Mouse (Mus musculus) lung, embryonic 16.5 days (tissue): ENCODE measurements around the gene Muc13. TPM values are rescaled to one million over a fixed set of nuclear protein-coding genes. Genes with fewer than 3 reads are reported as not detected.

Experiments used
- ATAC-seq: fragments of 200-750 bp; cut with Nextera tagmentation; 2 replicates; pipeline ENCODE4 v1.8.0; 2017; ENCODE audit warnings: low read depth, mild to moderate bottlenecking, moderate library complexity
- H3K27ac ChIP-seq: fragments of 300-500 bp; sonication (generic); 2 replicates; pipeline ENCODE4 v1.5.1; 2014; ENCODE audit warnings: mild to moderate bottlenecking, control low read depth, low read length
- H3K27me3 ChIP-seq: fragments of 300-500 bp; sonication (generic); 2 replicates; pipeline ENCODE4 v1.6.1; 2014; ENCODE audit warnings: low read depth, low read length, mixed read lengths; ENCODE audit not compliant: control insufficient read depth, insufficient read depth
- H3K36me3 ChIP-seq: fragments of 300-500 bp; sonication (generic); 2 replicates; pipeline ENCODE4 v1.6.1; 2014; ENCODE audit warnings: low read length; ENCODE audit not compliant: control insufficient read depth, insufficient read depth
- H3K4me1 ChIP-seq: fragments of 300-500 bp; sonication (generic); replicated peaks from 2 replicates; pipeline ENCODE4 v1.6.1; 2014; ENCODE audit warnings: low read length, mixed read lengths; ENCODE audit not compliant: control insufficient read depth, insufficient read depth
- H3K4me2 ChIP-seq: fragments of 300-500 bp; sonication (generic); 2 replicates; pipeline ENCODE4 v1.6.1; 2014; ENCODE audit warnings: low read depth, low read length, control low read depth
- H3K4me3 ChIP-seq: fragments of 300-500 bp; sonication (generic); 2 replicates; pipeline ENCODE4 v1.5.1; 2014; ENCODE audit warnings: mild to moderate bottlenecking, low read length, control low read depth
- H3K9ac ChIP-seq: fragments of 300-500 bp; sonication (generic); 2 replicates; pipeline ENCODE4 v1.6.1; 2014; ENCODE audit warnings: low read length, control low read depth
- H3K9me3 ChIP-seq: fragments of 300-500 bp; sonication (generic); 2 replicates; pipeline ENCODE4 v1.6.1; 2016; ENCODE audit warnings: low read length; ENCODE audit not compliant: control insufficient read depth
- WGBS: fragments of 180-500 bp; shearing (Covaris S2); extraction: QIAGEN DNeasy Blood & Tissue Kit; methylation state at CpG from one replicate; pipeline ENCODE4 v1.1.7; 2014; 5-methylcytosine and 5-hydroxymethylcytosine counted together
- polyA plus RNA-seq: library from polyadenylated mRNA; unstranded; fragments of >200 nt; fragmentation: Nextera tagmentation; extraction: Ambion mirVana; gene quantifications from 2 replicates; pipeline ENCODE4 v1.2.1, GENCODE M21; 2015

The Muc13 gene
- polyA plus RNA-seq, 1 experiment from 2014 or later = 0.05 TPM

- WGBS = 4% methylated on average over 18 of the region's 18 CpGs
- H3K27ac ChIP-seq = no peak overlapping the region
- peaks cover 3% of the 10 kb centered on the region; the same call in 1 of the 2 replicates for H3K27me3 ChIP-seq
- H3K36me3 ChIP-seq = no peaks in the 10 kb centered on the region
- H3K4me1 ChIP-seq = peaks cover 25% of the 10 kb centered on the region
- H3K9me3 ChIP-seq = no peaks in the 10 kb centered on the region
- H3K4me2 ChIP-seq = peak overlapping the region; percentile 94
- no peak for ATAC-seq
- H3K4me3 ChIP-seq = peak overlapping the region; percentile 94
- peak overlapping the region; percentile 83 for H3K9ac ChIP-seq
These were observed 36.8 kb downstream of the Muc13 start for GRCm38 (mm10) chr16:33830512-33831105.

- peaks cover 3% of the 10 kb centered on the region; the same call in 1 of the 2 replicates for H3K27me3 ChIP-seq
- peaks cover 29% of the 10 kb centered on the region for H3K4me1 ChIP-seq
- H3K9ac ChIP-seq = no peak overlapping the region
- no peaks in the 10 kb centered on the region for H3K36me3 ChIP-seq
- 0 out of 2 replicates have a peak overlapping the region, but pooled peaks have one; percentile 47 for H3K27ac ChIP-seq
- 62% methylated on average over 6 of the region's 6 CpGs for WGBS
- no peak for ATAC-seq
- H3K9me3 ChIP-seq = no peaks in the 10 kb centered on the region
- peak overlapping the region; percentile 58 for H3K4me2 ChIP-seq
- H3K4me3 ChIP-seq = no peak overlapping the region
These were observed 38.2 kb downstream of the Muc13 start for GRCm38 (mm10) chr16:33832057-33832456.

- 0 out of 2 replicates have a peak, but pooled peaks have one; percentile 5 for ATAC-seq
- WGBS = 7% methylated on average over 21 of the region's 21 CpGs
- H3K4me3 ChIP-seq = peak overlapping the region; percentile 33
- H3K27ac ChIP-seq = peak overlapping the region; percentile 47
- H3K9ac ChIP-seq = peak overlapping the region; percentile 52
- H3K4me2 ChIP-seq = peak overlapping the region; percentile 58
- no peaks in the 10 kb centered on the region for H3K9me3 ChIP-seq
- peaks cover 3% of the 10 kb centered on the region; the same call in 1 of the 2 replicates for H3K27me3 ChIP-seq
- peaks cover 29% of the 10 kb centered on the region for H3K4me1 ChIP-seq
- H3K36me3 ChIP-seq = no peaks in the 10 kb centered on the region
These were observed 39.0 kb downstream of the Muc13 start for GRCm38 (mm10) chr16:33832728-33833428.

- peaks cover 29% of the 10 kb centered on the region for H3K4me1 ChIP-seq
- peak overlapping the region; percentile 33 for H3K4me3 ChIP-seq
- ATAC-seq = no peak
- peak overlapping the region; percentile 47; the same call in 1 of the 2 replicates for H3K27ac ChIP-seq
- peak overlapping the region; percentile 58 for H3K4me2 ChIP-seq
- WGBS = 20% methylated on average over 5 of the region's 5 CpGs
- no peaks in the 10 kb centered on the region for H3K9me3 ChIP-seq
- peak overlapping the region; percentile 52 for H3K9ac ChIP-seq
- no peaks in the 10 kb centered on the region for H3K36me3 ChIP-seq
- peaks cover 3% of the 10 kb centered on the region; the same call in 1 of the 2 replicates for H3K27me3 ChIP-seq
These were observed 39.6 kb downstream of the Muc13 start for GRCm38 (mm10) chr16:33833429-33833753.

GRCm38 (mm10) chr16:33833781-33834482 is 40.1 kb downstream of the Muc13 start:
- ATAC-seq = 0 out of 2 replicates have a peak, but pooled peaks have one; percentile 20
- Histone ChIP-seq H3K9ac (peak overlapping the region; percentile 52), H3K27ac (peak overlapping the region; percentile 47; the same call in 1 of the 2 replicates), H3K4me1 (peaks cover 29% of the 10 kb centered on the region), H3K9me3 (no peaks in the 10 kb centered on the region), H3K4me2 (peak overlapping the region; percentile 58), H3K27me3 (peaks cover 3% of the 10 kb centered on the region; the same call in 1 of the 2 replicates), H3K4me3 (peak overlapping the region; percentile 33), H3K36me3 (no peaks in the 10 kb centered on the region)
- 8% methylated on average over 25 of the region's 25 CpGs for WGBS

GRCm38 (mm10) chr16:33836676-33837075 is 42.8 kb downstream of the Muc13 start:
- no peak overlapping the region for H3K9ac ChIP-seq
- H3K4me3 ChIP-seq = no peak overlapping the region
- H3K9me3 ChIP-seq = no peaks in the 10 kb centered on the region
- WGBS = 65% methylated on average over 3 of the region's 3 CpGs
- H3K27me3 ChIP-seq = peaks cover 3% of the 10 kb centered on the region; the same call in 1 of the 2 replicates
- H3K4me1 ChIP-seq = peaks cover 26% of the 10 kb centered on the region
- H3K4me2 ChIP-seq = no peak overlapping the region
- H3K27ac ChIP-seq = no peak overlapping the region
- ATAC-seq = no peak
- H3K36me3 ChIP-seq = no peaks in the 10 kb centered on the region

GRCm38 (mm10) chr16:33837191-33837590 is 43.4 kb downstream of the Muc13 start:
- Histone ChIP-seq H3K36me3 (no peaks in the 10 kb centered on the region), H3K4me1 (peaks cover 24% of the 10 kb centered on the region), H3K9me3 (no peaks in the 10 kb centered on the region), H3K27ac (no peak overlapping the region), H3K4me2 (no peak overlapping the region), H3K9ac (no peak overlapping the region), H3K27me3 (peaks cover 2% of the 10 kb centered on the region; the same call in 1 of the 2 replicates), H3K4me3 (no peak overlapping the region)
- 75% methylated on average over 3 of the region's 3 CpGs for WGBS
- ATAC-seq = no peak

GRCm38 (mm10) chr16:33840616-33841015 is 46.8 kb downstream of the Muc13 start:
- H3K27ac ChIP-seq = no peak overlapping the region
- no peaks in the 10 kb centered on the region for H3K36me3 ChIP-seq
- H3K9ac ChIP-seq = no peak overlapping the region
- no peak overlapping the region for H3K4me2 ChIP-seq
- H3K9me3 ChIP-seq = no peaks in the 10 kb centered on the region
- H3K4me1 ChIP-seq = peaks cover 3% of the 10 kb centered on the region; the same call in 1 of the 2 replicates
- H3K4me3 ChIP-seq = no peak overlapping the region
- no peaks in the 10 kb centered on the region for H3K27me3 ChIP-seq
- 54% methylated on average over 6 of the region's 6 CpGs for WGBS
- ATAC-seq = no peak
